22 mouse cellular contexts compared by ENCODE assay signal in genomic region chr7:117229619-117230018, GRCm38 (mm10).
DNase-seq lines count a peak whose midpoint lies in the region; ATAC-seq and TF ChIP-seq lines count a peak whose summit lies in the region.
"Had no signal": no experiment of that assay in that cellular context is flagged by ENCODE, and none has a peak within 500 bp of the region (broad histone marks: within the 10 kb centered on the region; RNA-seq: fewer than 3 reads in every experiment).

No protein-coding gene starts in this region.

- H3K27ac ChIP-seq in lung, embryonic 14.5 days (ENCODE audit: low read depth) = no peak overlapping the region
- H3K27ac ChIP-seq: embryonic facial prominence, embryonic 13.5 days; forebrain, embryonic 12.5 days; heart, adult 2 months; heart, embryonic 15.5 days; hindbrain, embryonic 10.5 days; hindbrain, embryonic 14.5 days had no signal

- no peak overlapping the region for H3K4me2 ChIP-seq in lung, embryonic 14.5 days
- H3K4me2 ChIP-seq: embryonic facial prominence, embryonic 13.5 days; forebrain, embryonic 12.5 days; heart, embryonic 11.5 days; heart, embryonic 15.5 days; hindbrain, embryonic 14.5 days had no signal

- H3K4me3 ChIP-seq in lung, embryonic 14.5 days (ENCODE audit: low read depth, low read length) = no peak overlapping the region
- H3K4me3 ChIP-seq: embryonic facial prominence, embryonic 13.5 days; forebrain, embryonic 12.5 days; heart, adult 2 months; heart, embryonic 15.5 days; hindbrain, embryonic 10.5 days had no signal

- TF ChIP-seq CTCF in lung, embryonic 14.5 days (IDR thresholded peaks at IDR 0.05; ENCODE audit: low read depth) = no peak

- no peaks in the 10 kb centered on the region for H3K27me3 ChIP-seq in lung, embryonic 14.5 days (ENCODE audit: insufficient read depth, low read length)
- H3K27me3 ChIP-seq: CH12.LX; embryonic facial prominence, embryonic 13.5 days; forebrain, embryonic 12.5 days; heart, embryonic 15.5 days had no signal

- DNase-seq in heart, adult 11 months = peak; percentile 49
- DNase-seq in heart, postnatal 25 days (ENCODE audit: low spot score) = no peak
- DNase-seq in lung, embryonic 14.5 days = peak; percentile 21
- no peak for DNase-seq in lung, postnatal 4 days
- peak; percentile 65 for DNase-seq in mesoderm, embryonic 11.5 days (ENCODE audit: low read depth, low spot score)
- DNase-seq in adrenal gland, postnatal 10 days = no peak
- DNase-seq: adrenal gland, adult 2 months; adrenal gland, postnatal 36 days; cerebellum, adult 11 months; cerebellum, adult 8-10 months; cerebellum, postnatal 14 days; gastrocnemius, postnatal 10 days; heart, adult 2 months; heart, postnatal 14 days had no signal

- H3K4me1 ChIP-seq in lung, embryonic 14.5 days (ENCODE audit: insufficient read depth) = no peaks in the 10 kb centered on the region
- H3K4me1 ChIP-seq: embryonic facial prominence, embryonic 13.5 days; forebrain, embryonic 12.5 days; heart, embryonic 15.5 days had no signal

- no peak overlapping the region for H3K9ac ChIP-seq in lung, embryonic 14.5 days
- H3K9ac ChIP-seq: embryonic facial prominence, embryonic 13.5 days; forebrain, embryonic 12.5 days; heart, embryonic 15.5 days; hindbrain, embryonic 14.5 days had no signal

- no peaks in the 10 kb centered on the region for H3K9me3 ChIP-seq in lung, embryonic 14.5 days (ENCODE audit: low read depth, low read length)
- H3K9me3 ChIP-seq: embryonic facial prominence, embryonic 13.5 days; forebrain, embryonic 12.5 days; heart, embryonic 15.5 days; hindbrain, embryonic 10.5 days had no signal

- ATAC-seq in lung, embryonic 14.5 days (ENCODE audit: insufficient read depth) = peak; percentile 68; the same call in 1 of the 2 replicates
- ATAC-seq: forebrain, embryonic 16.5 days had no signal

- intact Hi-C loops in heart, postnatal 25 days (cut with DNase I) = no loop called here

- H3K36me3 ChIP-seq in lung, embryonic 14.5 days (ENCODE audit: insufficient read depth) = no peaks in the 10 kb centered on the region
- H3K36me3 ChIP-seq: embryonic facial prominence, embryonic 13.5 days; forebrain, embryonic 12.5 days; heart, embryonic 15.5 days; hindbrain, embryonic 10.5 days had no signal

- WGBS in lung, embryonic 14.5 days = 19% methylated on average over 5 of the region's 5 CpGs

Comparison
In these comparisons a context has a peak if more than half of its experiments do, and no peak if none do; other contexts are left out.
1. DNase-seq: peak in heart, adult 11 months (single experiment), lung, embryonic 14.5 days (single experiment) and mesoderm, embryonic 11.5 days (single experiment); none in heart, postnatal 25 days (single experiment), lung, postnatal 4 days (0 of 2) and adrenal gland, postnatal 10 days (single experiment).